Mouse (Mus musculus) embryo, embryonic 11 days (tissue): ENCODE results near the gene Cep78.

Experiments used
- DNase-seq: peaks from one replicate; pipeline ENCODE4 v3.0.0-alpha.2; 2015

Cep78 gene

DNA sequence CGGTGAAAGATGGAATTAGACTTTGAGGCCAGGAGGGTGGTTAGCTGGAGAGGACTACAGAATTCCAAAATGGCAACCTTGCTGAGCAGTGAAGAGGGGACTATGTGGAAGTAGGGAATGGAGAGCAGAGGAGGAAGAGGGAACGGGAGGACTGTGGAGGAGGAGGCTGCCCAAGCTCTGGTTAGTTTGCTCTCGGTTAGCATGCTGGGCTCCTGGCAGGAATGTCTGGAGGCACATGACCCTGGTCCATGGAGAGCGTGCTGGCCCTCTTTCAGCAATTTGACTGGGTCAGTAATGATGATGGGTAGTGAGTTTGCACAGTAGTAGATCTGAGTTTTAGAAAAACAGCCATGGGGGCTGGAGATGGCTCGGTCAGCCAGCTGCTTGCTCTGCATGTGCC lies 76.8 kb downstream of the Cep78 start:
- DNase-seq, result no peak
